Mouse (Mus musculus): ENCODE measurements at regions not wholly inside any gene's neighbourhood (a gene's known extent, or its start where the extent isn't known, plus 50 kb on each side); places are given as distances from the start of the nearest gene placed in this dataset.
A peak's percentile ranks its signal among the peaks of the same experiment; 100 is the strongest.

- TF ChIP-seq CTCF (conservative IDR thresholded peaks at IDR 0.05; ENCODE audit: low read length) (peak; percentile 57), POU5F1 (IDR thresholded peaks at IDR 0.05; ENCODE audit: borderline replicate concordance, low read length) (no peak)
These were observed 163.3 kb upstream of the Fbxo33 start for GRCm38 (mm10) chr12:59382812-59383211.

All from E14TG2a.4 (cell line).